Mouse (Mus musculus) liver, embryonic 12.5 days (tissue): ENCODE data around the gene Adgre5. TPM values are rescaled to one million over a fixed set of nuclear protein-coding genes. Genes with fewer than 3 reads are reported as not detected.

Source experiments
- ATAC-seq: fragments of 200-750 bp; cut with Nextera tagmentation; 2 replicates; pipeline ENCODE4 v1.8.0; 2017; ENCODE audit warnings: moderate number of reproducible peaks, mild to moderate bottlenecking, moderate library complexity
- H3K27ac ChIP-seq: fragments of 300-500 bp; sonication (generic); 2 replicates; pipeline ENCODE4 v1.5.1; 2016; ENCODE audit warnings: mild to moderate bottlenecking
- H3K27me3 ChIP-seq: fragments of 300-500 bp; sonication (generic); replicated peaks from 2 replicates; pipeline ENCODE4 v1.6.1; 2016; ENCODE audit warnings: mild to moderate bottlenecking, moderate library complexity
- H3K36me3 ChIP-seq: fragments of 300-500 bp; sonication (generic); 2 replicates; pipeline ENCODE4 v1.6.1; 2016; ENCODE audit warnings: mild to moderate bottlenecking, moderate library complexity
- H3K4me1 ChIP-seq: fragments of 300-500 bp; sonication (generic); 2 replicates; pipeline ENCODE4 v1.6.1; 2016
- H3K4me2 ChIP-seq: fragments of 300-500 bp; sonication (generic); 2 replicates; pipeline ENCODE4 v1.6.1; 2016; ENCODE audit warnings: mild to moderate bottlenecking, moderate library complexity
- H3K4me3 ChIP-seq: fragments of 300-500 bp; sonication (generic); 2 replicates; pipeline ENCODE4 v1.5.1; 2016; ENCODE audit warnings: mild to moderate bottlenecking, moderate library complexity
- H3K9ac ChIP-seq: fragments of 300-500 bp; sonication (generic); 2 replicates; pipeline ENCODE4 v1.6.1; 2016; ENCODE audit warnings: mild to moderate bottlenecking, moderate library complexity
- H3K9me3 ChIP-seq: fragments of 300-500 bp; sonication (generic); replicated peaks from 2 replicates; pipeline ENCODE4 v1.6.1; 2016; ENCODE audit warnings: mild to moderate bottlenecking, moderate library complexity
- whole genome bisulfite sequencing: fragments of 180-500 bp; shearing (Covaris S2); methylation state at CpG from one replicate; pipeline ENCODE4 v1.1.7; 2016; ENCODE audit not compliant: insufficient replicate concordance; 5-methylcytosine and 5-hydroxymethylcytosine counted together
- polyA plus RNA-seq: library from polyadenylated mRNA; unstranded; fragments of >200 nt; fragmentation: Nextera tagmentation; extraction: Ambion mirVana; gene quantifications from 2 replicates; pipeline ENCODE4 v1.2.1, GENCODE M21; 2016

Adgre5 gene
- polyA plus RNA-seq, 1 experiment from 2014 or later: 11.5 TPM

- Histone ChIP-seq H3K9me3 (0 out of 2 replicates have a peak, but pooled peaks cover 6% of the 10 kb centered on the region), H3K27ac (peak overlapping the region; percentile 83), H3K9ac (peak overlapping the region; percentile 93), H3K27me3 (no peaks in the 10 kb centered on the region), H3K4me1 (peaks cover 74% of the 10 kb centered on the region), H3K36me3 (no peaks in the 10 kb centered on the region), H3K4me2 (peak overlapping the region; percentile 99), H3K4me3 (peak overlapping the region; percentile 89)
- peak; percentile 18 for ATAC-seq
- 1% methylated on average over 15 of the region's 15 CpGs for WGBS
These were observed 42.9 kb downstream of the Adgre5 start for GRCm38 (mm10) chr8:83698291-83698660.

- Histone ChIP-seq H3K4me2 (peak overlapping the region; percentile 99), H3K9ac (peak overlapping the region; percentile 93), H3K27ac (peak overlapping the region; percentile 58), H3K4me1 (peaks cover 76% of the 10 kb centered on the region), H3K27me3 (no peaks in the 10 kb centered on the region), H3K36me3 (peaks cover 3% of the 10 kb centered on the region), H3K9me3 (0 out of 2 replicates have a peak, but pooled peaks cover 6% of the 10 kb centered on the region), H3K4me3 (peak overlapping the region; percentile 89)
- WGBS: 38% methylated on average over 19 of the region's 19 CpGs
- ATAC-seq: no peak
These were observed 43.5 kb downstream of the Adgre5 start for GRCm38 (mm10) chr8:83697374-83698220.

- WGBS: 58% methylated on average over 16 of the region's 17 CpGs
- Histone ChIP-seq H3K4me3 (no peak overlapping the region), H3K4me2 (peak overlapping the region; percentile 10; the same call in 1 of the 2 replicates), H3K27ac (0 out of 2 replicates have a peak overlapping the region, but pooled peaks have one; percentile 32), H3K27me3 (no peaks in the 10 kb centered on the region), H3K9ac (no peak overlapping the region), H3K9me3 (no peaks in the 10 kb centered on the region), H3K4me1 (peaks cover 71% of the 10 kb centered on the region), H3K36me3 (peaks cover 24% of the 10 kb centered on the region)
- no peak for ATAC-seq
These were observed 45.6 kb downstream of the Adgre5 start for GRCm38 (mm10) chr8:83695351-83696106.

- Histone ChIP-seq H3K36me3 (peaks cover 33% of the 10 kb centered on the region), H3K27ac (peak overlapping the region; percentile 12), H3K4me3 (no peak overlapping the region), H3K4me2 (peak overlapping the region; percentile 33; the same call in 1 of the 2 replicates), H3K4me1 (peaks cover 61% of the 10 kb centered on the region), H3K9me3 (no peaks in the 10 kb centered on the region), H3K27me3 (no peaks in the 10 kb centered on the region), H3K9ac (no peak overlapping the region)
- 71% methylated on average over 11 of the region's 11 CpGs for WGBS
- no peak for ATAC-seq
These were observed 46.6 kb downstream of the Adgre5 start for GRCm38 (mm10) chr8:83694369-83695160.

GRCm38 (mm10) chr8:83693609-83694236 is 47.4 kb downstream of the Adgre5 start:
- Histone ChIP-seq H3K27ac (peak overlapping the region; percentile 12; the same call in 1 of the 2 replicates), H3K4me1 (peaks cover 55% of the 10 kb centered on the region), H3K9me3 (no peaks in the 10 kb centered on the region), H3K27me3 (no peaks in the 10 kb centered on the region), H3K36me3 (peaks cover 38% of the 10 kb centered on the region), H3K4me2 (peak overlapping the region; percentile 33), H3K4me3 (no peak overlapping the region), H3K9ac (peak overlapping the region; percentile 5; the same call in 1 of the 2 replicates)
- ATAC-seq: no peak
- 30% methylated on average over 10 of the region's 10 CpGs for WGBS

- Histone ChIP-seq H3K4me1 (peaks cover 11% of the 10 kb centered on the region), H3K9ac (no peak overlapping the region), H3K4me3 (no peak overlapping the region), H3K9me3 (no peaks in the 10 kb centered on the region), H3K36me3 (peaks cover 69% of the 10 kb centered on the region), H3K4me2 (no peak overlapping the region), H3K27ac (no peak overlapping the region), H3K27me3 (no peaks in the 10 kb centered on the region)
- 83% methylated on average over 6 of the region's 6 CpGs for WGBS
- no peak for ATAC-seq
These were observed 51.9 kb downstream of the Adgre5 start for GRCm38 (mm10) chr8:83689264-83689663.

GRCm38 (mm10) chr8:83684517-83684916 is 56.6 kb downstream of the Adgre5 start:
- no peak for ATAC-seq
- Histone ChIP-seq H3K27me3 (no peaks in the 10 kb centered on the region), H3K9ac (no peak overlapping the region), H3K36me3 (peaks cover 76% of the 10 kb centered on the region), H3K4me2 (no peak overlapping the region), H3K9me3 (no peaks in the 10 kb centered on the region), H3K4me1 (peaks cover 5% of the 10 kb centered on the region; the same call in 1 of the 2 replicates), H3K4me3 (no peak overlapping the region), H3K27ac (no peak overlapping the region)
- 84% methylated on average over 9 of the region's 9 CpGs for WGBS

GRCm38 (mm10) chr8:83681099-83681498 is 60.0 kb downstream of the Adgre5 start:
- Histone ChIP-seq H3K27ac (0 out of 2 replicates have a peak overlapping the region, but pooled peaks have one; percentile 26), H3K9ac (no peak overlapping the region), H3K36me3 (peaks cover 88% of the 10 kb centered on the region), H3K4me1 (peaks cover 5% of the 10 kb centered on the region; the same call in 1 of the 2 replicates), H3K27me3 (no peaks in the 10 kb centered on the region), H3K4me2 (no peak overlapping the region), H3K4me3 (no peak overlapping the region), H3K9me3 (no peaks in the 10 kb centered on the region)
- 40% methylated on average over 6 of the region's 6 CpGs for WGBS
- no peak for ATAC-seq

- Histone ChIP-seq H3K9ac (no peak overlapping the region), H3K4me2 (no peak overlapping the region), H3K4me3 (no peak overlapping the region), H3K36me3 (peaks cover 88% of the 10 kb centered on the region), H3K27me3 (no peaks in the 10 kb centered on the region), H3K4me1 (peaks cover 5% of the 10 kb centered on the region; the same call in 1 of the 2 replicates), H3K9me3 (no peaks in the 10 kb centered on the region), H3K27ac (0 out of 2 replicates have a peak overlapping the region, but pooled peaks have one; percentile 26)
- WGBS: 74% methylated on average over 5 of the region's 5 CpGs
- no peak for ATAC-seq
These were observed 60.5 kb downstream of the Adgre5 start for GRCm38 (mm10) chr8:83680603-83681002.

GRCm38 (mm10) chr8:83679866-83680265 is 61.3 kb downstream of the Adgre5 start:
- Histone ChIP-seq H3K27me3 (no peaks in the 10 kb centered on the region), H3K4me1 (peaks cover 5% of the 10 kb centered on the region; the same call in 1 of the 2 replicates), H3K27ac (no peak overlapping the region), H3K9me3 (no peaks in the 10 kb centered on the region), H3K9ac (no peak overlapping the region), H3K4me2 (no peak overlapping the region), H3K36me3 (peaks cover 88% of the 10 kb centered on the region), H3K4me3 (no peak overlapping the region)
- WGBS: 86% methylated on average over 12 of the region's 12 CpGs
- no peak for ATAC-seq

- no peak for ATAC-seq
These were observed 66.6 kb downstream of the Adgre5 start for GRCm38 (mm10) chr8:83674497-83674896.

More at GRCm38 (mm10) chr8:83674497-83674896, 66.6 kb downstream of the Adgre5 start:
- Histone ChIP-seq H3K27me3 (0 out of 2 replicates have a peak, but pooled peaks cover under 1% of the 10 kb centered on the region), H3K4me1 (no peaks in the 10 kb centered on the region), H3K9me3 (no peaks in the 10 kb centered on the region), H3K36me3 (peaks cover 91% of the 10 kb centered on the region), H3K27ac (no peak overlapping the region), H3K9ac (no peak overlapping the region), H3K4me2 (no peak overlapping the region), H3K4me3 (no peak overlapping the region)
- WGBS: 82% methylated on average over 5 of the region's 5 CpGs
